ENCODE assay signal across 8 mouse cellular contexts in the genomic region with DNA sequence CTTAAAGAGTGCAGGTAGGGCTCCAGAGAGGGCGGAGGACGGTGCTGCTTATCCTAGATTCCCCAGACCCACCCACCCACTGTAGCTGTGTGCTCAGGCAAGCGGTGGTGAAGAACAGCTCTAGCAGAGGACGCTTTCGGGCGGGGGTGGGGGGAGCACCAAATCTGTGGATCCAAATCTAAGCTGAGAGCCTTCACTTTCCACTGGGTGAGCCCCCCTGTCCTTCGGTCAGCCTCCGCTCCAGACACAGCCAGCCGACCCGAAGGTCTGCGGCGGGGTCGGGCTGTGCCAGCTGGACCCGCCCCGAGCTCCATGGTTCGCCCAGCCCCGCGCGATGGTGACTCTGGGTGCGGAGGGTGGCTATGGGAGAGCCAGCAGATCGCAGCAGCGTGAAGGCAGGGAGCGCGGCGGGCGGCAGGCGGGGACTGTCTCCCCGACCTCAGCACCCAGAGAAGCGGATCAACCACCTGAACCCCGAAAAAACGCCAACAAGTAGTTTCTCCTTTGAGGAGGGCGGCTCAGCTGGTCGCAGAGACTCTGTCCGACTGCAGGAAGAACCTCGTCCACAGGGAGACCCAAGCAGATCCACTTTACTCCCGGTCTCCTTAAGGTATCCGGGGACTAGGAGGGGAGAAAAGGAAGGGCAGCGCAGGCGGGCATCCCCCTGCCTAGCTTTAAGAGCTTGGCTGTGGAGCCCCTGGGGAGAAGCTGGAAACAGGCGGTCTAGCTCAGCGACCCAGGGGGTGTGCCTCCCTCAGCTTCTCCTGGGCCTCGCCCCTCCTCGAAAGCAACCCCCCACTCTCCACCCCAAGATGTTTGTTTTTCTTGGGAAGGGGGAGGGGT. TPM values are rescaled to one million over a fixed set of nuclear protein-coding genes. Genes with fewer than 3 reads are reported as not detected.
DNase-seq lines count a peak whose midpoint lies in the region; ATAC-seq and TF ChIP-seq lines count a peak whose summit lies in the region.

No protein-coding gene starts in this region.

- intact Hi-C loops in left cerebral cortex, adult 2 months (cut with DNase I) = no loop called here
- intact Hi-C loops in left cerebral cortex, postnatal 14 days (cut with DNase I) = no loop called here
- intact Hi-C loops in heart, postnatal 36 days (cut with DNase I) = no loop called here

- DNase-seq in left cerebral cortex, adult 2 months (ENCODE audit: extremely low spot score in 1 of 2, low spot score in 2 of 2) = peak; percentile 38 to 59
- no peak for DNase-seq in left cerebral cortex, postnatal 14 days (ENCODE audit: low spot score in 2 of 2)
- peak; percentile 1 to 5 for DNase-seq in heart, postnatal 36 days
- DNase-seq in layer of hippocampus, postnatal 25 days (ENCODE audit: extremely low spot score in 1 of 2, low spot score in 1 of 2) = peak; percentile 23 to 34
- DNase-seq in midbrain, embryonic 11.5 days (ENCODE audit: low spot score, missing footprints) = peak; percentile 95
- peak; percentile 34 for DNase-seq in stomach, postnatal 0 days (ENCODE audit: low spot score)
- no peak for DNase-seq in gastrocnemius, postnatal 25 days

- peaks cover 22% of the 10 kb centered on the region for H3K27me3 ChIP-seq in midbrain, embryonic 11.5 days (ENCODE audit: control insufficient read depth, insufficient read depth, low read length)
- H3K27me3 ChIP-seq in stomach, postnatal 0 days (ENCODE audit: control insufficient read depth, insufficient read depth, low read length) = 0 out of 2 replicates have a peak, but pooled peaks cover 3% of the 10 kb centered on the region

- H3K36me3 ChIP-seq in midbrain, embryonic 11.5 days (ENCODE audit: control insufficient read depth, insufficient read depth, low read length) = no peaks in the 10 kb centered on the region
- no peaks in the 10 kb centered on the region for H3K36me3 ChIP-seq in stomach, postnatal 0 days (ENCODE audit: control insufficient read depth, insufficient read depth, low read length)

- under 1% methylated on average over 43 of the region's 43 CpGs for WGBS in midbrain, embryonic 11.5 days
- 2% methylated on average over 43 of the region's 43 CpGs for WGBS in stomach, postnatal 0 days

- no peak for TF ChIP-seq EP300 in stomach, postnatal 0 days (optimal IDR thresholded peaks at IDR 0.05)

- H3K9me3 ChIP-seq in midbrain, embryonic 11.5 days (ENCODE audit: control insufficient read depth, low read length) = no peaks in the 10 kb centered on the region
- no peaks in the 10 kb centered on the region for H3K9me3 ChIP-seq in stomach, postnatal 0 days (ENCODE audit: control insufficient read depth, low read length)

- peak overlapping the region; percentile 67 for H3K4me3 ChIP-seq in left cerebral cortex, adult 2 months
- peak overlapping the region; percentile 57 for H3K4me3 ChIP-seq in midbrain, embryonic 11.5 days (ENCODE audit: low read depth, low read length)
- peak overlapping the region; percentile 44 for H3K4me3 ChIP-seq in stomach, postnatal 0 days (ENCODE audit: low read depth, low read length)

- H3K27ac ChIP-seq in left cerebral cortex, adult 2 months = peak overlapping the region; percentile 89
- H3K27ac ChIP-seq in midbrain, embryonic 11.5 days (ENCODE audit: low read depth, low read length) = no peak overlapping the region
- H3K27ac ChIP-seq in stomach, postnatal 0 days (replicated peaks) = no peak overlapping the region

- no peak for TF ChIP-seq CTCF in left cerebral cortex, adult 2 months (IDR thresholded peaks at IDR 0.05)
- no peak for TF ChIP-seq CTCF in stomach, postnatal 0 days (IDR thresholded peaks at IDR 0.05; ENCODE audit: low read depth)

- H3K4me2 ChIP-seq in midbrain, embryonic 11.5 days = peak overlapping the region; percentile 97
- H3K4me2 ChIP-seq in stomach, postnatal 0 days (replicated peaks; ENCODE audit: low read depth) = peak overlapping the region; percentile 78

- peak; percentile 28; the same call in 1 of the 2 replicates for ATAC-seq in common myeloid progenitor, adult 5-6 weeks (replicated peaks; ENCODE audit: low read depth, poor library complexity, severe bottlenecking)
- ATAC-seq in midbrain, embryonic 11.5 days (ENCODE audit: low FRiP score) = peak; percentile 70
- peak; percentile 53; the same call in 1 of the 2 replicates for ATAC-seq in stomach, postnatal 0 days (ENCODE audit: low FRiP score, low TSS enrichment)

- H3K9ac ChIP-seq in midbrain, embryonic 11.5 days (ENCODE audit: low read length) = peak overlapping the region; percentile 76
- H3K9ac ChIP-seq in stomach, postnatal 0 days (ENCODE audit: low read length) = peak overlapping the region; percentile 43

- H3K4me1 ChIP-seq in midbrain, embryonic 11.5 days (ENCODE audit: control insufficient read depth, insufficient read depth, low read length) = peaks cover 11% of the 10 kb centered on the region
- peaks cover 2% of the 10 kb centered on the region; the same call in 1 of the 2 replicates for H3K4me1 ChIP-seq in stomach, postnatal 0 days (replicated peaks; ENCODE audit: control insufficient read depth, insufficient read depth)

RNA-seq across cellular contexts. Expression of a gene that starts 0.8 kb away (rescaled TPM):
- total RNA-seq in left cerebral cortex, adult 2 months (2021) = 10 to 100 TPM; 90.6 to 91.3 TPM
- 10 to 100 TPM; 67.1 to 68.4 TPM for total RNA-seq in left cerebral cortex, postnatal 14 days (2021)
- total RNA-seq in common myeloid progenitor, adult 5-6 weeks (2017) = not detected in 2 replicates
- under 1 TPM; 0.22 to 0.53 TPM for total RNA-seq in heart, postnatal 36 days (2021)
- 10 to 100 TPM; 79.4 to 82.8 TPM for total RNA-seq in layer of hippocampus, postnatal 25 days (2021)
- 3.3 and 3.4 TPM in 2 replicates for polyA plus RNA-seq in midbrain, embryonic 11.5 days (2014; fragmentation: Nextera tagmentation; extraction: Ambion mirVana)
- polyA plus RNA-seq in stomach, postnatal 0 days (2015; fragmentation: Nextera tagmentation; extraction: Ambion mirVana) = 0.22 and 0.30 TPM in 2 replicates
- total RNA-seq in gastrocnemius, postnatal 25 days (2021) = under 1 TPM in 1 of 2 experiments, not detected in 1; 0.24 TPM

Comparison
In these comparisons a context has a peak if more than half of its experiments do, and no peak if none do; other contexts are left out.
1. DNase-seq: peak in left cerebral cortex, adult 2 months (2 of 2), heart, postnatal 36 days (2 of 2), layer of hippocampus, postnatal 25 days (2 of 2), midbrain, embryonic 11.5 days (single experiment) and stomach, postnatal 0 days (single experiment); none in left cerebral cortex, postnatal 14 days (0 of 2) and gastrocnemius, postnatal 25 days (single experiment).
2. RNA of a gene that starts 0.8 kb away (total RNA-seq): 90.6 to 91.3 TPM in left cerebral cortex, adult 2 months, 79.4 to 82.8 TPM in layer of hippocampus, postnatal 25 days and 67.1 to 68.4 TPM in left cerebral cortex, postnatal 14 days; 0.22 to 0.53 TPM in heart, postnatal 36 days, 0.24 TPM in gastrocnemius, postnatal 25 days and not detected in common myeloid progenitor, adult 5-6 weeks; every median in the first group is over 10 times any median in the second.
3. Peak in every context shown above with its lines, with median percentiles within 50 percentile points of each other: H3K4me3 ChIP-seq and ATAC-seq.